8 mouse cellular contexts compared by ENCODE assay signal in genomic region chr1:133245690-133246619, GRCm38 (mm10).
DNase-seq lines count a peak whose midpoint lies in the region; ATAC-seq and TF ChIP-seq lines count a peak whose summit lies in the region.

No protein-coding gene starts in this region.

- peak; percentile 78 for ATAC-seq in forebrain, embryonic 12.5 days (ENCODE audit: low FRiP score)
- ATAC-seq in liver, postnatal 0 days = peak; percentile 93

- H3K27ac ChIP-seq in forebrain, embryonic 12.5 days = peak overlapping the region; percentile 80
- peak overlapping the region; percentile 90 for H3K27ac ChIP-seq in liver, postnatal 0 days (ENCODE audit: low read depth)
- H3K27ac ChIP-seq in small intestine, adult 2 months (ENCODE audit: insufficient read depth, low read depth, low read length) = peak overlapping the region; percentile 44

- peak; percentile 16 for DNase-seq in layer of hippocampus, adult 9-11 months
- DNase-seq in layer of hippocampus, postnatal 10 days (ENCODE audit: low spot score in 2 of 2) = no peak
- DNase-seq in kidney, adult 18-20 months = peak; percentile 86
- peak; percentile 70 for DNase-seq in liver, postnatal 0 days
- DNase-seq in ovary, postnatal 14 days (ENCODE audit: low spot score) = no peak
- no peak for DNase-seq in layer of hippocampus, adult 8-10 months (ENCODE audit: low spot score in 2 of 2)

- peak overlapping the region; percentile 11 for H3K4me3 ChIP-seq in forebrain, embryonic 12.5 days (replicated peaks)
- peak overlapping the region; percentile 45 for H3K4me3 ChIP-seq in liver, postnatal 0 days (ENCODE audit: low read depth, low read length)
- peak overlapping the region; percentile 42 for H3K4me3 ChIP-seq in small intestine, adult 2 months (ENCODE audit: low read depth, low read length)

- TF ChIP-seq CTCF in liver, postnatal 0 days (IDR thresholded peaks at IDR 0.05; ENCODE audit: low read depth) = no peak
- no peak for TF ChIP-seq CTCF in small intestine, adult 2 months (IDR thresholded peaks at IDR 0.05; ENCODE audit: extremely low read depth, insufficient read length, insufficient replicate concordance, low read depth, low read length)

- no peaks in the 10 kb centered on the region for H3K36me3 ChIP-seq in forebrain, embryonic 12.5 days (replicated peaks)
- no peaks in the 10 kb centered on the region for H3K36me3 ChIP-seq in liver, postnatal 0 days (replicated peaks; ENCODE audit: insufficient read depth, low read length)
- H3K36me3 ChIP-seq in small intestine, adult 2 months (ENCODE audit: control insufficient read depth, insufficient read depth, low read length) = no peaks in the 10 kb centered on the region

- H3K9ac ChIP-seq in forebrain, embryonic 12.5 days = peak overlapping the region; percentile 27
- H3K9ac ChIP-seq in liver, postnatal 0 days (replicated peaks) = peak overlapping the region; percentile 59

- peaks cover 40% of the 10 kb centered on the region for H3K4me1 ChIP-seq in forebrain, embryonic 12.5 days
- peaks cover 21% of the 10 kb centered on the region for H3K4me1 ChIP-seq in liver, postnatal 0 days (ENCODE audit: insufficient read depth)
- peaks cover 41% of the 10 kb centered on the region for H3K4me1 ChIP-seq in small intestine, adult 2 months (ENCODE audit: control insufficient read depth, insufficient read depth, insufficient read length, low read length)

- 0 out of 2 replicates have a peak, but pooled peaks cover 6% of the 10 kb centered on the region for H3K27me3 ChIP-seq in forebrain, embryonic 12.5 days
- H3K27me3 ChIP-seq in liver, postnatal 0 days (ENCODE audit: insufficient read depth, low read length) = no peaks in the 10 kb centered on the region
- no peaks in the 10 kb centered on the region for H3K27me3 ChIP-seq in small intestine, adult 2 months (ENCODE audit: control insufficient read depth, insufficient read depth, low read length)

- TF ChIP-seq POLR2A in small intestine, adult 2 months (IDR thresholded peaks at IDR 0.05; ENCODE audit: low read depth, low read length) = no peak

- H3K9me3 ChIP-seq in forebrain, embryonic 12.5 days = no peaks in the 10 kb centered on the region
- no peaks in the 10 kb centered on the region for H3K9me3 ChIP-seq in liver, postnatal 0 days (ENCODE audit: low read length)

- H3K4me2 ChIP-seq in forebrain, embryonic 12.5 days = peak overlapping the region; percentile 30; the same call in 1 of the 2 replicates
- H3K4me2 ChIP-seq in liver, postnatal 0 days (ENCODE audit: low read depth, low read length) = peak overlapping the region; percentile 62

- WGBS in forebrain, embryonic 12.5 days = 13% methylated on average over 12 of the region's 12 CpGs
- WGBS in liver, postnatal 0 days (ENCODE audit: insufficient replicate concordance) = 29% methylated on average over 12 of the region's 12 CpGs
- whole genome bisulfite sequencing in small intestine, adult 2 months = 12% methylated on average over 12 of the region's 12 CpGs

- peak; percentile 82 for TF ChIP-seq EP300 in liver, postnatal 0 days (IDR thresholded peaks at IDR 0.05; ENCODE audit: low read depth)

Comparison
In these comparisons a context has a peak if more than half of its experiments do, and no peak if none do; other contexts are left out.
1. DNase-seq: peak in layer of hippocampus, adult 9-11 months (single experiment), kidney, adult 18-20 months (single experiment) and liver, postnatal 0 days (single experiment); none in layer of hippocampus, postnatal 10 days (0 of 2), ovary, postnatal 14 days (single experiment) and layer of hippocampus, adult 8-10 months (0 of 2).
2. Peak in every context shown above with its lines, with median percentiles within 50 percentile points of each other: H3K27ac ChIP-seq and H3K4me3 ChIP-seq.